Comparison of ENCODE assay signal across 22 mouse cellular contexts in the genomic region with DNA sequence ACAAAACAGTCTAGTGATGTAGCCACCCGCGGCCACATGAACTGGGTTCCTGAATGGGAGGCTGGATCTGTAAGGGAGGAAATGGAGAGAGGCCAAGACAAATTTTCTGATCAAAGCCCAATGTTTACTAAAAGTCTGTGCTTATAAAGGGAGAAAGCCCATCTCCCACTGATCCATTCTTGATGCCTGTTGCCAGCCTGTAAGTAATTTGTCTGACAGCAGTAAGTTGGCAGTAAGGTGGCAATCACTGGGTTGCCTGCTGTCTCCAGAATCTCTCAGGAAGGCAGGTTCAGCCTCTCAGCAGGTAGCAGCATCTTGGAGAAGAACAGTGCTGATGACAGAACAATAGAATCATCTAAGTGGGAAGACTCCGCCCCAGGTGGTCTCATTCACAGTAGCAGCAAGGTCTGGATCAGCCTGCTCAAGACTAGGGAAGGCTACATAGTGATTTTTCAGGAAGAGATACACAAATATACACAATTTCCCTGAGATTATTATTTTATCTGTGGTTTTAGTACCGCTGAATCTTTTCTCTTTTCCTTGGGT.
DNase-seq lines count a peak whose midpoint lies in the region; ATAC-seq lines count a peak whose summit lies in the region.
"Had no signal": no experiment of that assay in that cellular context is flagged by ENCODE, and none has a peak within 500 bp of the region (broad histone marks: within the 10 kb centered on the region; RNA-seq: fewer than 3 reads in every experiment).

No protein-coding gene starts in this region.

- H3K27ac ChIP-seq in forebrain, embryonic 13.5 days, result no peak overlapping the region
- H3K27ac ChIP-seq in forebrain, embryonic 12.5 days, result no peak overlapping the region
- H3K27ac ChIP-seq in lung, embryonic 15.5 days, result 0 out of 2 replicates have a peak overlapping the region, but pooled peaks have one; percentile 55
- H3K27ac ChIP-seq: hindbrain, embryonic 13.5 days; kidney, postnatal 0 days; limb, embryonic 10.5 days; liver, embryonic 15.5 days had no signal

- no peaks in the 10 kb centered on the region for H3K36me3 ChIP-seq in forebrain, embryonic 13.5 days (ENCODE audit: poor library complexity, severe bottlenecking)
- no peaks in the 10 kb centered on the region for H3K36me3 ChIP-seq in forebrain, embryonic 12.5 days (replicated peaks)
- H3K36me3 ChIP-seq in lung, embryonic 15.5 days, result no peaks in the 10 kb centered on the region
- H3K36me3 ChIP-seq: hindbrain, embryonic 13.5 days; limb, embryonic 10.5 days; liver, embryonic 15.5 days had no signal

- H3K9ac ChIP-seq in forebrain, embryonic 13.5 days, result no peak overlapping the region
- no peak overlapping the region for H3K9ac ChIP-seq in forebrain, embryonic 12.5 days
- no peak overlapping the region for H3K9ac ChIP-seq in lung, embryonic 15.5 days
- H3K9ac ChIP-seq: hindbrain, embryonic 13.5 days; liver, embryonic 15.5 days had no signal

- WGBS in forebrain, embryonic 13.5 days, result 36% methylated on average over 4 of the region's 4 CpGs
- WGBS in forebrain, embryonic 12.5 days, result 48% methylated on average over 4 of the region's 4 CpGs
- 64% methylated on average over 4 of the region's 4 CpGs for WGBS in lung, embryonic 15.5 days

- no peak overlapping the region for H3K4me3 ChIP-seq in forebrain, embryonic 13.5 days
- no peak overlapping the region for H3K4me3 ChIP-seq in forebrain, embryonic 12.5 days (replicated peaks)
- H3K4me3 ChIP-seq in lung, embryonic 15.5 days, result no peak overlapping the region
- H3K4me3 ChIP-seq: hindbrain, embryonic 13.5 days; limb, embryonic 10.5 days; liver, embryonic 15.5 days had no signal

- peak; percentile 38; the same call in 1 of the 2 replicates for ATAC-seq in forebrain, embryonic 13.5 days
- no peak for ATAC-seq in forebrain, embryonic 12.5 days (ENCODE audit: low FRiP score)
- ATAC-seq in lung, embryonic 15.5 days (ENCODE audit: borderline replicate concordance, extremely low read depth, low FRiP score, low TSS enrichment), result no peak

- no peak overlapping the region for H3K4me2 ChIP-seq in forebrain, embryonic 13.5 days
- no peak overlapping the region for H3K4me2 ChIP-seq in forebrain, embryonic 12.5 days
- no peak overlapping the region for H3K4me2 ChIP-seq in lung, embryonic 15.5 days
- H3K4me2 ChIP-seq: hindbrain, embryonic 13.5 days; liver, embryonic 15.5 days; midbrain, embryonic 11.5 days had no signal

- no peaks in the 10 kb centered on the region for H3K9me3 ChIP-seq in forebrain, embryonic 13.5 days (replicated peaks)
- H3K9me3 ChIP-seq in forebrain, embryonic 12.5 days, result no peaks in the 10 kb centered on the region
- no peaks in the 10 kb centered on the region for H3K9me3 ChIP-seq in lung, embryonic 15.5 days
- H3K9me3 ChIP-seq: hindbrain, embryonic 13.5 days; limb, embryonic 10.5 days; liver, embryonic 15.5 days had no signal

- DNase-seq in lung, postnatal 4 days, result no peak
- peak; percentile 23 for DNase-seq in Muller cell, postnatal 12 days (ENCODE audit: inconsistent ontology term)
- peak; percentile 6 for DNase-seq in brain, embryonic 18.5 days (ENCODE audit: low read depth, low spot score)
- DNase-seq in right cerebral cortex, postnatal 36 days (ENCODE audit: low spot score in 2 of 2), result no peak
- DNase-seq in kidney, postnatal 14 days, result no peak
- DNase-seq: adrenal gland, adult 2 months; cerebellum, adult 9-10 months; gastrocnemius, postnatal 36 days; heart, postnatal 36 days; kidney, adult 2 months; liver; right cerebral cortex, postnatal 4 days; thymus, adult 18-20 months; thymus, postnatal 4 days had no signal

- H3K4me1 ChIP-seq in forebrain, embryonic 13.5 days, result no peaks in the 10 kb centered on the region
- H3K4me1 ChIP-seq in forebrain, embryonic 12.5 days, result no peaks in the 10 kb centered on the region
- H3K4me1 ChIP-seq in lung, embryonic 15.5 days, result no peaks in the 10 kb centered on the region
- H3K4me1 ChIP-seq: hindbrain, embryonic 13.5 days; limb, embryonic 10.5 days; liver, embryonic 15.5 days had no signal

- H3K27me3 ChIP-seq in forebrain, embryonic 13.5 days, result no peaks in the 10 kb centered on the region
- H3K27me3 ChIP-seq in forebrain, embryonic 12.5 days, result no peaks in the 10 kb centered on the region
- no peaks in the 10 kb centered on the region for H3K27me3 ChIP-seq in lung, embryonic 15.5 days
- H3K27me3 ChIP-seq: hindbrain, embryonic 13.5 days; liver, embryonic 15.5 days had no signal

Comparison
In these comparisons a context has a peak if more than half of its experiments do, and no peak if none do; other contexts are left out.
1. DNase-seq: peak in Muller cell, postnatal 12 days (single experiment) and brain, embryonic 18.5 days (single experiment); none in lung, postnatal 4 days (0 of 2), right cerebral cortex, postnatal 36 days (0 of 2) and kidney, postnatal 14 days (single experiment).